Mouse (Mus musculus) layer of hippocampus, postnatal 36 days (tissue): ENCODE results near the gene Usp6nl. TPM values are rescaled to one million over a fixed set of nuclear protein-coding genes. Genes with fewer than 3 reads are reported as not detected.

Experiments used
- DNase-seq, 2 experiments: peaks; one replicate each; pipeline ENCODE4 v3.0.0; 2022
- total RNA-seq, 2 experiments: library from RNA; stranded (reverse); gene quantifications; 2 replicates each; pipeline ENCODE4 v1.2.3; 2021

Usp6nl gene
- total RNA-seq, 2 experiments from 2014 or later, result 13.0 to 16.7 TPM

DNA sequence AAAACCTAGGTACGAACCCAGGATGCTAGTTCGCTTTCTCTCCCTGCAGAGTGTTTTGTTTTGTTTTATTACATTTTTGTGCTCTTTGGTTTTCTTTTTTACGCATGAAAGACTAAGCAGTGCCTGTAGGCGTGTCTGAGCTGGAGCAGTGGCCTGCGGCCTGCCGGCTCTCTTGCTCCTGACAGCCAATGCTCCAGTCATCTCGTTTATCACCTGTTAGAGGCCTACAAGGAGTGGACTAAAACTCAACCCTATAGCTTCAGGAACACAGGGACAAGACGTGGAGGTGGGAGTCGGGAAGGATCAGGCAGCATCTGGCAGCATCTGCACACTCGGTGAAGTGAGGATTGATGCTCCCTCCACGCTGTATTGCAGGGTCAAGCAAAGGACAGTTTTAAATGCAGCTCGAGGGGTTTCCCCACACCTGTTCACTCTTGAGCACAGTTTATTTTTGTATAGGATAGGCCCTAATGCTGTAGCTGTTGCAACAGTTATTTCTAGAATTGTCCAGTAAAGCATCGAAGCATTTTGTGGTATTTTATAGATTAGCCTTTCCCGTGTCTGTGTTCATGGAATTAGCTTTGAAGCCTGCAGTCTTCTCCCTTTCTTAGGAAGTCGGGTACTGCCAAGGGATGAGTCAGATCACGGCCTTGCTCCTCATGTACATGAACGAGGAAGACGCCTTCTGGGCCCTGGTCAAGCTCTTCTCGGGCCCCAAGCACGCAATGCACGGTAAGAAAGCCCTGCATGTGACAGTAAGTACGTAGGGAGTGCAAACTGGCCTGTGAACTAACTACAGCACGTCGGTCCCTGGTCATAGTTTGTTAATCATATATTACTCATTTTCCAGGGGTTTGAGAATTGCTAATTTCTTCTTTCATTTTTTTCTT, 101.4 kb downstream of the Usp6nl start:
- no peak for DNase-seq

DNA sequence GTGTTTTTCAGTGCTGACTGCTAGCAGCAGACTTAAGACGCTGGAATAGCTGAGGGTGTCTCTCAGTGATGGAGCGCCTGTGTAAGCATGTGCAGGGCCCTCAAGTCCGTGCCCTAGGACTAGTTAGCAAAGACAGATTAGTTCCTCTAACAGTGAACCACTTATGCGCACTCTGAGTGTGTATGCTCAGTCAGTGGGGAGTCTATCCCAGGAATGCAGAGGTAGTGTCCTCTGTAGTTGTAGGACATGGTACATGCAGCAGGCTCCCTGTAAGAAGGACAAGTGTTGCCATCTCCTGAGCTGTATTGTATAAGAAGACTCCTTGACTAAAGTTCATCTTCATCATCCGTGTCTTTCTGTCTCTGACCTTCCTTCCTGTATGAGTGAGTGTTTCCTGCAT, 102.4 kb downstream of the Usp6nl start:
- no peak for DNase-seq

DNA sequence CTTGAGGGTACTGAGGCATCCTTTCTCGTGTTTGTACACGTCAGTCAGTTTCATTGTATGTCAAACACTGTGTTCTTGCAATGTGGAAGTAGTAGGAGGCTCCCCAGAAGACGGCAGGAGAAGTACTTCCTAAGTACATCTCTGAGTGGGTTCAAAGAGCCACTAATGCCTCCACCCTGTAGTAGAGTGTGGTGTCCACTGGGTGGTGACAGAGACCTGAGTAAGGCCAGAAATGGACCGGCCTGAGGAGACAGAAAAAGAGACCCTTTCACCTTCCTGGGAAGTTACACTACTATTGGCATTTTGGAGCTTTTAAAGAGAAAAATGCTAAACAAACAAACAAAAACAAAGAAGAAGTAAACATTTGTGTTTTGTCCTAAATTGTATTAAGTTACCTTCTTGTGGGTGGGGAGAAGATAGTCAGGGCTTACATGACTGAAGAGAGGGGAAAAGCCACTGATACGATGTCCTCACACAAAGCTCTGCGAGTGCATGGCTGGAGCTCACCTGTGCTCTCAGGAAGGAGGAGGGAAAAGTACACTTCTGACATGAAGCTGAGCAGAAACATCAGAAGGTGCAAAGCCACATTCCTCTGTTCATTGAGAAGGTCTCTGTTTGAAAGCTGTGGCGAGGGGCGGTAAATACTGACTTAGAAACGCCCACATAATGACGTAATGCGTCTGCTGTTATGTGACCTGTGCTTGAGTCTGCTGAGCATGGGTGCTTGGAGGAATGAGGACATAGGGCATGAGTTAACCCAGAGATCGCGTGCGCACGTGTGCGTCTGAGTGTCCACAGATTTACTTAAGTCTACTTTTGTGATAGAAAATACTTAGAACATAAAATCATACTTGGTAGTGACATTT, 113.9 kb downstream of the Usp6nl start:
- DNase-seq, result peak; percentile 51 to 60

DNA sequence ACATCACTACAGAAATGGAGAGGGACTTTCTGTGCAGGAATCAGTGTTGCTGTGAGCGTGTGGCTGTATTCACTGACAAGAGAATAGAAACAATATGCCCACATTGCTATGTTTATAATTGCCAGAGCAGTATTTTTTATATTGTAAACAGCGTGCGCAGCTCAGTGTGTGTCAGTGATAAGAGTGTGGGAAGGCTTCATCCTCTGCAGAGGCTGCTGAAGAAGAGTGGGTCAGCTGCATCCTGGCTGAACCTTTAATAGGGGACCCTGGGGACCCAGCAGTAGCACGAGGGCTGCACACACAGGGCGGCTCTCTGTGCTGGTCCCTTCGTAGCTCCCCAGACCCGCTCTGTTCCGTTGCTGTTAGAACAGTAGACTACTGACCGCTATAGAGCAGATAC, 119.2 kb downstream of the Usp6nl start:
- no peak for DNase-seq

DNA sequence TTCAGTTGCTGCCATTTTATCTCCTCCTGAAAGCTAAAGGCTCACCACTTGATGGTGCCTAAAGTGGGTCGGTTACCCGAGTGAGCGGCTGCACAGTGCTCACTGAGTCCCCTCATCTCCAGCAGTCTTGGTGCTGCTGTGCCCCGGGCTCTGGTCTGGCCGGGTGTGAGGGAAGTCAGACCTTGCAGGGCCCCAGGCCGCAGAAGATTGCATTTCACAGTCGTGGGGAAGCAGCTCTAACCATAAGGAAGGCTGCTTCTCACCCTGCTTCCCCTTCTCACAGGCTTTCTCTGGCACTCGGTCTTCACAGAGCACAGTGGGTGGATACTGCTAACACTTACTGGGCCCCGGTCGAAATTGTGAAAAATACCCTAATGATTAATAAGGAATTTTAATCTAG, 119.8 kb downstream of the Usp6nl start:
- DNase-seq, result no peak

DNA sequence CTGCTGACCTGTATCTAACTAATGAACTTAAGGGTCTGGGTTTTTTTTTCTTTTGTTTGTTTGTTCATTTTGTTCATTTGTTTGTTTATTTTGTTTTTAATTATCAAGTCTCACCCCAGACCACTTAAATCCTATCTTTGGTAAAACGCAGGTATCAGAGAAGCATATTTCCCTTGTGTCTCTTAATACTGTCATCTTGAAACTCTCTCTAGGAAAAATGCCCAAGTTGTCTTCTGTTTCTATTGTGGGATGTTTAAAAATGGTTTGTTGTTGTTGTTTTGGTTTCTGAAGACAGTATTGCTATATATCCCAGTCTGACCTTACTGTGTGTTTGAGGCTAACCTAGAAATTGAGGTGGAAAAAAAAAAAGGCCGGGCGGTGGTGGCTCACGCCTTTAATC, 121.5 kb downstream of the Usp6nl start:
- no peak for DNase-seq

DNA sequence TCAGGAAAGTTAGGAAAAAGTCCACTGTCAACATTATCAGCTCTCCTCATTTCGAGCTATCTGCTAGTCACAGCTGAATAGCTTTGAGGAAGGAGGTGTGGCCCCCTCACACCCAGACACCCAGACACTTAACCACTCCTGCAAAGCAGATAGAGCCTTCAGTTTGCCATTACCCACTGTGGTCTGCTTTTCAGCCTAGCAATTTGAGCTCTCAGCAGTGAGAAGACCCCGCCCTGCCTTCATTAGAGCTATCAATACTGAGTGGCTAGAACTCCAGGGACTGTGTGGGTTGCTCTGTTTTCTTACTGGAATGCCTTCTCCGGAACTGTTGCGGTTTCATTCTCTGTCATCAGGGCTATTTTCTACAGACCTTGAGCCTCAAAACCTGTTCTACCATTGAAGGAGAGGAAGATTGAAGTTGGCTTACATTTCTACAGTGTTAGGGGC, 122.3 kb downstream of the Usp6nl start:
- no peak for DNase-seq

DNA sequence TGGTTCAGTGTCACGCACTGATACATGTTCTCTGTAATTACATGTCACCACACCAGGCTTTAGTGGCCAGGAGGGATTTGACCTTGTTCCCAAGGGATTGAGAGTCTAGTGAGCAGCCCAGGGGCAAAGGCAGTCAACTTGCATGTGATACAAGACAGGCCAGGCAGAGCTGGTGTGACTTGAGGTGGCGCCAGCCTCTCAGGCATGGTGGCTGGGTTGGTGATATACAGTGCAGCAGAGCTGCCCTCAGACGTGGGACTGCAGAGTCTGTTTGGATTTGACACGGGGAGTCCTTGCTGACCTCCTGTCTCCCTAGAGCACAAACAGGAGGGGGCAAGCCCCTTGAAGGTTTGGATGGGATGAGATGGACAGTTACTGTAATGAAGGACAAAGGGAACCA, 123.4 kb downstream of the Usp6nl start:
- no peak for DNase-seq

DNA sequence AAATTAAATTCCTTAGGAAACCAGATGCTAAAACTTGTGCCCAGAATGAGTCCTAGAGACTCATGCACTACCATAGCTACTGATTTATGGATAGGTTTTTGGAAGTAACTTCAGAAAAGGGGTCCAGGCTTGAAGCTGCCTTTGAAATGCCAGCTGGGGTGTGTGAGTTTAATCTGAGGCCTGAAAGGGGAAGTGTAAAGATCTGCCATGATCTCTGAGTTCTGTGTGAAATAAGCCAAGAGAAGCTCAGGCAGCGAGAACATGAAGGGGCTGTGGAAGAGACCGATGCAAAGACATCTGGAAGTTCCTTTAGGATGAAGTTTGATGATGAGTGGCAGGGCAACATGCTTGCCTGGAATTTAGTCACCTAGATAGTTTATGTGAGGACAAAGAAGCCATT, 126.4 kb downstream of the Usp6nl start:
- DNase-seq, result no peak

DNA sequence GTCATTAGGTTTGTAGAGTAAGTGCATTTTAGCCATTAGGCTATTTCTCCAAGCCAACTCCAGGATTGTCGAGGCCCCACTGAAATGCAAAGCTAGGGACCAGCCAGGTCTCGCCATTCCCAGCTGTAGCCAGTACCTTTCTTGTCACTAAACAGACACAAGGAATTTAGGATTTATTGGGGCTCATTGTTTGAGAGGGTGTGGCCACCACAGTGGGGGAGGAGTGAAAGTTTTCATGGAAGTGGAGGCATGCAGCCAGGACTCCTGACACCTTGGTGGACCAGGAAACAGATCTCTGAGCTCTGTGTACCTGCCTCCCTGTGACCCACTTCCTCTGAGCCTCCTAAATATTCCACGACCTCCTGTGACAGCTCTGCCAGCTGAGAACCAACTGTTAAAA, 127.2 kb downstream of the Usp6nl start:
- DNase-seq, result no peak

DNA sequence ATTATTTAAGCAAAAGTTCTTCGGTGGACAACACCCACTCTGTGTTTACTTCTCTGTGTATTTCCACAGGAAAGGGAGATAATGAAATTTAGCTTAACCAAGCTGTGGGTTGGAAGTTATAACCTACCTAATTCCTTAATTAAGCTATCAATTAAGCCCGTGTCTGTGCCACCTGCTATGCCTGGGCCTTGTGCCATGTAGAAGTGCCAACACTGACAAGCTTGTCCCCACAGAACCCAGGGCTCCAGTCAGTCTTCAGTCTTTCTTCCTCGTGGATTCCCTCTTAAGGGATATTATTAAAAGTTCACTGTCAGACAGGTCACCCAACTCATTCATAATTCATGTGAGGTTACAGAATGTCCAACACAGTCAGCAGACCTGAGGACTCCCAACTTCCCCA, 128.1 kb downstream of the Usp6nl start:
- no peak for DNase-seq

DNA sequence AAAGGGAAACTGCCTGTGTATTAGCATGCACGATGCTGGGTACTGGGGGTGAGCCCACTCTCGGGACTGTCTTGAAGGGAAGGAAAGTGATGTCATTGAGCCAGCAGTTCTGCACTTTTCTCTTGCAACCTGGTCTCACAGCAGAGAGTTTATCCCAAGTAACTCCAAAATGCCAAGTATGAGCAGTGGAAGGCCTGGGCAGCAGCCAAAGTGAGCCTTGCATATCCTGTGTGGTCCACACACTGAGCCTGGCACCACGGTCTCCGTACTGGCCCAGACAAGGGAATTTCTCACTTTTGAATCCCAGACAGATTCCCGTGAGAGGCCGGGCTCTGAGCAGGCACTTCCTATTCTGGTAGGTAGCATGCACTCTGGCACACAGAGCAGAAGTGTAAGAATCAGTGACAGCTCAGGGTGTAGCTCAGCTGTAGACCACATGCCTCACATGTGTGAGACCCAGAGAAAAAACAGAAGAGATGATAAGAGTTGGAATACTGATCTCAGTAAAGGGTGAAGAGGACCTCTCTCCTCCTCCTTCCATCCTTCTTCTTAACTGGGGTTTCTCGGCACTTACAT, 132.6 kb downstream of the Usp6nl start:
- no peak for DNase-seq

DNA sequence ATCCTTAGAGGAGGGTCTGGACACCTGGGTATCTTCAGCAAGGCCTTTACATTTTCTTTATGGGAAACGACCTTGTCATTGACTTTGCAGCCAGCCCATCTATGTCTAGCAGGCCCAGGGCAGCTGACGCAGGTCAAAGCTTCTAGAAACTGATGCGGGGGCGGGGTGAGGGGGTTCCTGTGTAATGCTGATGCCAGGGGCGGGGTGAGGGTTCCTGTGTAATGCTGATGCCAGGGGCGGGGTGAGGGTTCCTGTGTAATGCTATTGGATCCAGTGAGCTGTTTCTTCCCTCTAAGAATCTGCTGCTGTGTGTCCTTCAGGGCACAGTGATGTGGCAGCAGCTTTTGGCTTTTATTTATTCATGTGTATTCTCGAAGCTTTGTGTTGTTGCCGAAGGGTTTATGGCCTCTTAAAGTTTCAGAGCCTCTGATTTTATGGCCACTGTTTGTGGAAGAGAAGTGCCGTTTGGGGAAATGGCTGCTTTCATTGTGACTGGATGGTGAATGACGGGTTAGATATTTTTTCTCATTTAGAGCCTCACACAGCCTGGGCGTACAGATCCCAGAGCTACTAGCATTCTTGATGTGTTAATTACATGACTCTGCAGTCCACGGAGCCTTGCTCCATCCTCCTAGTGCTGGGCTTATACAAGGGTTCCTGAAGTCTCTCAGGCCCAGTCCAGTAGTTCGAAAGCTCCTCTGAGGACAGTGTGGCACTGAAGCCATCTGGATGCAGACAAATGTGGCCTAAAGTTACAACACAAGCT, 137.0 kb downstream of the Usp6nl start:
- DNase-seq, result no peak

DNA sequence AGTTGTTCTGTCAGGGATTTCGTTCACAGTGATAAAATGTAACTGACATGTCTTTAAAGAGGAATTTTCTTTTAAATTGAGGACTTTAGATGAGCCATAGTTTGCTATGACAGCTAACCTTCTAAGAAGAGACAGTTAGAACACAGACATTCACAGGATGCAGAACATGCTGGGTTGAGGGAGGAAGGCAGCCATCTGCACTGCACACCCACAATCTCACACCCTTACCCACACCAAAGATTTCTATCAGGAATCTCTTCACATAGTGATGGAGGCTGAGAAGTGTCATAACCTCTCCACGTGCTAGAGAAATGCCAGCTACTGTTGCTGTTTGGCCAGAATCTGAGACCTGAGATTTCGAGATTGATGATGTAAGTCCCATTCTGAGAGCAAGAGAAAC, 139.8 kb downstream of the Usp6nl start:
- no peak for DNase-seq

DNA sequence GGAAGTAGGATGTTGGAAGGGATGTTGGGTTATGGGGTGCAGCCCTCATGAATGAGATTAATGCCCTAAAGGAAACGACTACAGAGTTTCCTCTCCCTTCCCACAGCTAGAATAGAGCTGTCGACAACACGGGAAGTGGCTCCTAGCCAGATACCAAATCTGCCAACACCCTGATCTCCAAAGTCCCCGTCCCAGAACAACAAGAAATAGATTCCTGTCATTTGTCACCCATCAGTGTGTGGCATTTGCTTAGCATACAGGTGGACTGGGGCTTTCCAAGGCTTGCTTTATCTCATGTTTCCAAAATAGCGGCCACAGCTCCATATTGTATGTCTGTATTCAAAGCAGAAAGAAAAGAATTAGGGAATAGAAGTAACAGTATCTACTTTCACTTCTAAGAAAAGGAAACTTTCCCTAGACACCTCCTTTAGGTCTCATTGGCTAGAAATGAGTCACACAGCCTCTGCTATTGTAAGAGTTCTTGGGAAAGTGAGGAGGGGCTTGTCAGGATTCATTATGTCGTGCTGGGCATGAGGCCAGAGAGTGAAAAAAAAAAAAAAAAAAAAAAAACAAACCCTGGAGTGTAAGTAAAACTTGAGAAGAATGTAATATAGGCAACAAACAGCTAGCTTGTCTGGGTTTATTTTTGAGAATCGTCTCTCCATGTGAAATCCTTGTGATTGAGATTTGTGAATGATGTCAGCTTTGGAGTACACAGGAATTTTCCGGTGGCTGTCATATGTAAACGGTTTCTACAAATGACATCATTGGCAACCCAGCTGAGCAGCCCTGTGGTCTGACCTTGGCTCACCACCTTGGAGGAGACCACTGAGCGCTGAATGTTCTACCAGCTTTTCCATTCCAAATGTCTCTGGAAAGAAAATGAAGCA, 141.6 kb downstream of the Usp6nl start:
- no peak for DNase-seq

DNA sequence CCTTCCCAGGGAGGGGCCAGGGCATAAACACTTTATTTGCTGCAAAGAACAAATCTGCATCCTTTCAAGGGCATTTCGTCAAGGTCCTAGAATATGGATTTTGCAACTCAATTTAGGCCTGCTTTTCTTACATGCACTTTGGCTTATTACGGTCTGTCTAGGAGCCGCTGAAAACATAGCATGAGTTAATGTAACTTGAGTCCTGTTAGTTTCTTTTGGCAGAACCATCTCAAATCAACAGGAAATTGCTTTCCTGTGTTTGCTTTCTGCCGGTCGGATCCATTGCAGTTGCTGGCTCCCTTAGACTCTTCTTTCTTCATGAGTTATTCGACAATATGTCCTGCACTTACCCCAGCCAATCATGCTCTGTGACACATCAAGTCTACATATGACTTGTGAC, 143.9 kb downstream of the Usp6nl start:
- DNase-seq, result no peak

DNA sequence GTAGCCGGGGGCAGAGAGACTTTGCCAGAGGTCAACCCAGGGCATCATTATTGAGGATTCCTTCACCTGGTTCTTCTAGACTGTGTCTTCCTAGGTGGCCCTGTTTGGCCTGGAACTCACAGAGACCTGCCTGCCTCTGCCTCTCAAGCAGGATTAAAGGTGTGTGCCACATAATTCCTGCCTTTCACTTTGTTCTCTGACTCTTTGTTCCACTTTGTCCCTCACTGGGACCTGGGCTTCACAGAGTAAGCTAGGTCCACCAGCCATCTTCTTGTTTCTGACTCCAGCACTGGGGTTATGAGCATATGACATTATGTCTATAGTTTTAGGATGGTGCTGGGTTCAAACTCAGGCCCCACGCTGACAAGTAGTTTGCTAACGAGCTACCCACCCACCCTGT, 144.9 kb downstream of the Usp6nl start:
- DNase-seq, result no peak

DNA sequence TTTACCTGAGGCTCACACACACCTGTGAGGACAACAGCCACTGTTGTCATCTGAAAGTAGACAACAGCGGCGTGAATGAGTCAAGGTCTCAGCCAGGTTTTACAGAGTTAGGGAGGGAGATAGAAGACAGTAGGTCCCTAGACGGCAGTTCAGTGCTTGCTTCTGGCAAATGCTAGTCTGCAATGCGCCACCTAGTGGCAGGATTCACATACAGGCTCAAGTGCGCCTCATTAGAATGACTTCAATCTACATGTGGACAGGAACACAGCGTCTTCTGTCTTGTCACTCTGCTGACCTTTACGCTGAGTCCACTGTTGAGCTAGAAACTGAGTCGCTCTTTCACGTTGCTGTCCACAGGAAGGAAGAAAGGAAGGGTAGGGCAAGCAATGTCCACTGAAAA, 146.7 kb downstream of the Usp6nl start:
- peak in 1 of 2 experiments; percentile 50 for DNase-seq

DNA sequence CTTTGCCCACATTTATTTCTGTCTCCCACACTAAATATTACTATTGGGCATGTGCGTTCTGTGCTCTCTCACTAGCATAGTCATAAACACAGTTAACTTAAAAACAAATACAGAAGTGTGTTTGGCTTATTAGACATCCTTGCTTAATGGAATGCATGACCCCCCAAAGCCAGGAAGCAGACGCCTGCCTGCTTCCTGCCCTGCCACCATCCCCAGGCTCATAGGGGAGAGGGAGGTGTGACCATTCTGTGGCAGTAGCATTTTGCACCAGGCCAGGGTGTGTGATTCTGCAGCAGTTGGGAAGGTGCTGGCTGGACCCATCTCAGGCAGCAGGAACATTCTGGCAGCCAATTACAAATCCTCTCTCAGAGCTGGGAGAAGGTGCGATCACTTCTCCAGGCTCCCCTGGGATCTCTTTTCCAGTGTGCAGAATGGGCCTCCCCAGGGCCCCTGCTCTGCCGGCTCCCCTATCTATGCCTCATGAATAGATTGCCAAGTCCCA, 148.7 kb downstream of the Usp6nl start:
- no peak for DNase-seq

DNA sequence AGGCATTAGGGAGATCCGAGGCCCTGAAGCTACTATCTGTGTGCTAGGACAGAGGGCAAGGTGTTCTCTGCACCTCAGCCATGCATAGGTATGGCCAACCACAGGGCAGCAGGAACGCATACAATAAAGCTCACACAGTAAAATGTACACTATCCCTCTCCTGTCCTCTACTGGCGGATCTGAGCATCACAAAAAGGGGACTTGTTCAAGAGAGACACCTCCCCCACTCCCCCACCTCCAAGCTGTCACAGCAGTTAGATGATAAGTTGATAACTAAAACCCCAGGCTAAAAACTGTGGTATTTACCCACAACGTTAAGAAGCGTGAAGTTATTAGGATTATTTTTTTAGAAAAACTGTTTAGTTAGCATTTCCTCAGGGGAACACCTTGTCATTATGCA, 151.4 kb downstream of the Usp6nl start:
- no peak for DNase-seq

DNA sequence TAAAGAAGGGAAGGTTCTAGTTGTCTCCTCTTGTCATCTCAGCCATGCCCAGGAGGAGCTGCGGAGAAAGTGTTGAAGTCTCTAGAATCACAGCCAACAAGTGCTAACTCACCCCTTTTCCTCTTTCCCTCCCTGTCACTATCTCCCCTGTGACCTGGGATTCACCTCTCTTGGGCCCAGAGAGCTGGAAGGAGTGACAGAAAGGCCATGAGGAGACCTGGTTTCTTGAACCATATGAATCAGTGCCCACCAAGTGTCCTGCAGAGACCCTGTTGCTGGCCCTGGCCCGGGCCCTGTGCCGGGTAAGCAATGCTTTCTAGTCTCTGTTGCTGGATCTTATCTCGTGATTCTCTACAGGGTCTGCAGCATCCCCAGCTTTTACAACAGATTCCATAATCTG, 155.4 kb downstream of the Usp6nl start:
- DNase-seq, result no peak
